Mouse (Mus musculus): ENCODE measurements around the gene Vti1a. TPM values are rescaled to one million over a fixed set of nuclear protein-coding genes. Genes with fewer than 3 reads are reported as not detected.

Gene Vti1a
- polyA plus RNA-seq (2016; fragmentation: Nextera tagmentation; extraction: Ambion mirVana): 23.9 and 24.5 TPM in 2 replicates

DNA sequence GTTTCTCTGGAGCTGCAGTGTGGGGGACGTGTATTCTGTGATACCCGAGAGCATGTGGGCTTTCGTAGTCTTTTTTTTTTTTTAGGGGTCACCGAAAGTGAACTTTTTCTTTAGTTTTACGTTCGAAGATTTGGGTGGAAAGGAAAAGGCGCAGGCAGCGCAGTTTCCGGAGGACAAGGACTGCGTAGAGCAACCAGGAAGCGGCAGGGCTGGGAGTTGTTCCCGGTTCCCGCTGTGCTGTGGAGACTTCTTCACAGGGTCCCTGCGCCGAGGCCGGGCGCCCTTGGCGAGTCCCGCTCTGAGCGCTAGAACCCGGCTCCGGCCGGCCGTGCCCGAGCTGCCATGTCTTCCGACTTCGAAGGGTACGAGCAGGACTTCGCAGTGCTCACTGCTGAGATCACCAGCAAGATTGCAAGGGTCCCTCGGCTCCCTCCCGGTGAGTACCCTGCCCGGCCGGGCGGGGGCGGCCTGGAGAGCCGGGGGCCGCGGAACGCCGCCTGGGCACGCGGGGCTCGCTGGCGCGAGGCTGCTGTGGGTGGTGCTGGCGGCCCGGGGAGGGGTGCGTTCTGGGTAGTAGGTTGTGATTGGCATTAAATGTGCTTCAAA is at the start of gene Vti1a:
Gene Vti1a (plus strand): TSS at position 187 of the 606 bp plus-strand sequence.
- WGBS (ENCODE audit: insufficient replicate concordance): under 1% methylated on average over 48 of the region's 48 CpGs
- Histone ChIP-seq H3K4me1 (peaks cover 52% of the 10 kb centered on the region), H3K27ac (peak within 1 kb of the TSS; percentile 93), H3K9ac (peak within 1 kb of the TSS; percentile 87), H3K4me2 (peak within 1 kb of the TSS; percentile 90), H3K9me3 (replicated peaks) (no peaks in the 10 kb centered on the region), H3K4me3 (peak within 1 kb of the TSS; percentile 82), H3K27me3 (replicated peaks) (no peaks in the 10 kb centered on the region), H3K36me3 (peaks cover 24% of the 10 kb centered on the region)
- ATAC-seq: peak; percentile 93

DNA sequence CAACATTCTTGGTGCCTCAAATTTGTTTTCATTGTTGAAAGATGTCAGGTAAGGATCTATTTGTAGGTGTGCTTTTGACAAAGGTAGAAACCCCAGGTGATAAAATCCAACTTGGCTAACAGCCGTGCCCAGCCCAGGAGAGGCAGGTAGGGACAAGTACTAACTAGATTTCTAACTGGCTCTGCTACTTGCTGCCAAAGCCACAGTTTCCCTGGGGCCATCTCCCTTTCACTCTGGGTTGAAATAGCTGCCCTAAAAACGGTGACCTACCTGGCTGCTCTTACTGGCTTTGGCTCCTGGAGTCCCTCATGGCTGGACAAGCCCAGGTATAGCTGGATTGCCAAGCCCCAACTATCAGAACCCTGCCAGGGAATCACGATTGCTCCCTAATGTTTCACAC is 49.3 kb upstream of the Vti1a start:
- Histone ChIP-seq H3K9ac (no peak overlapping the region), H3K4me2 (no peak overlapping the region), H3K27ac (no peak overlapping the region), H3K4me1 (peaks cover 69% of the 10 kb centered on the region), H3K4me3 (no peak overlapping the region), H3K36me3 (peaks cover 49% of the 10 kb centered on the region), H3K27me3 (replicated peaks) (no peaks in the 10 kb centered on the region), H3K9me3 (replicated peaks) (no peaks in the 10 kb centered on the region)
- ATAC-seq: no peak
- 80% methylated on average over 3 of the region's 3 CpGs for WGBS (ENCODE audit: insufficient replicate concordance)

DNA sequence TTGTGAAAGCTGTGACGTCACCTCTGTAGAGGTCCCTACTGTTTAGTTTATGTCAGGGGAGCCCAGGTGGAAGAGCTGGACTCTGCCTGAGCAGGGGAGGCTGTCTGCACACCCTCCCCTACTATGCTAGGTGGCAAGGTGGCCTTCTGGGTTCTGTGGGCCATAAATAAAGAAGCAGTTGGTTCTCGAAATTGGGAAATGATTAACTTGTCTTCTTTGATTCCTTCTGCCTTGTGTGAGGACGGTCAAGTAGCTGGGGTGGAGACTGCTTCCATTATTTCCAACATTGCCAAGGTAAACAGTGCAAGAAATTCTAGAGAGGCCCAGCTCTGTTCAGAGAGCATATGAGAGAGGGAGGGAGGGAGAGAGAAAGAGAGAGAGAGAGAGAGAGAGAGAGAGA is 47.9 kb upstream of the Vti1a start:
- H3K4me2 ChIP-seq: no peak overlapping the region
- H3K27ac ChIP-seq: peak overlapping the region; percentile 74; the same call in 1 of the 2 replicates
- ATAC-seq: no peak

DNA sequence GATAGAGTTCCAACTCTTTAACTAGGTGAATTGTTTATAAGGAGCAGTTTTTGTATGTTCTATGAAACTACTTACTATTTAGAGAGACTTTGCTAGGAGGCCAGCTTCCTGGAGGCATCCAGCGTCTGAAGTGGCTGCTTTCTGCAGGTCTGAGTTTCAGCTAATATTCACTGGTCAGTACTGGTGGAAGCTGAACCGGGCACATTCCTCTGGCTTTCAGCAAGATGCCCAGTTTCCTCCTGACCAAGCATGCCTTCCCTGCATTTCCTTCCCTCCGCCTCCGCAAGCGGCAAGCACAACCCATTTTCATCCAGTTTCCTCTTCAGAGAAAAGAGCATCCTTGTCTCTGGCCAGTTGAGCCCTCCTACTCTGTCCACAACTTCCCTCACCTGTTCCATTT is 47.0 kb upstream of the Vti1a start:
- no peak for ATAC-seq
- H3K4me1 ChIP-seq: peaks cover 80% of the 10 kb centered on the region
- H3K4me2 ChIP-seq: no peak overlapping the region
- H3K27me3 ChIP-seq (replicated peaks): no peaks in the 10 kb centered on the region
- H3K9ac ChIP-seq: no peak overlapping the region
- H3K9me3 ChIP-seq (replicated peaks): no peaks in the 10 kb centered on the region
- H3K36me3 ChIP-seq: peaks cover 60% of the 10 kb centered on the region
- no peak overlapping the region for H3K4me3 ChIP-seq
- 76% methylated on average over 5 of the region's 5 CpGs for WGBS (ENCODE audit: insufficient replicate concordance)
- peak overlapping the region; percentile 74 for H3K27ac ChIP-seq

More for the DNA sequence above, 47.9 kb upstream of the Vti1a start:
- Histone ChIP-seq H3K36me3 (peaks cover 53% of the 10 kb centered on the region), H3K27me3 (replicated peaks) (no peaks in the 10 kb centered on the region), H3K4me3 (no peak overlapping the region), H3K9me3 (replicated peaks) (no peaks in the 10 kb centered on the region), H3K4me1 (peaks cover 75% of the 10 kb centered on the region), H3K9ac (no peak overlapping the region)
- 59% methylated on average over 3 of the region's 3 CpGs for WGBS (ENCODE audit: insufficient replicate concordance)

DNA sequence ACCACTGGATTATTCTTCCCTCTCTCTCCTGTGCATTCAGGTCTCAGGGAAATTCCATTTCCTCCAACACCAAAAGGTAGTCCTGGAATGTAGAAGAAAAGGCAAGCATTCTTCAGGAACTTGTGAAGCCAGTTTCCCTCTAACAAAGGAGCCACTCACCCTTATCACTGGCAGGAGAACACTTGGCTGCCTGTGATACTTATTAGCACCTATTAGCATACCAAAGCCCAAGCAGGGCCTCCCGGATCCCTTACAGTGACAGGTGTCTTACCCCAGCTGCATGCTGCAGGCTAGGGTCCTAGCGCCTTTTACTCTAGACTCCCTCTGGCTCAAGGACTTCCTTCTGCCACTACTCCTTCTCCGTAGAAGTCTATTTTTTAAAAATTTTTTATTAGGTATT is 44.6 kb upstream of the Vti1a start:
- Histone ChIP-seq H3K9ac (no peak overlapping the region), H3K27me3 (replicated peaks) (no peaks in the 10 kb centered on the region), H3K4me3 (no peak overlapping the region), H3K9me3 (replicated peaks) (no peaks in the 10 kb centered on the region), H3K4me2 (0 out of 2 replicates have a peak overlapping the region, but pooled peaks have one; percentile 1), H3K27ac (peak overlapping the region; percentile 74), H3K36me3 (peaks cover 67% of the 10 kb centered on the region), H3K4me1 (peaks cover 91% of the 10 kb centered on the region)
- peak; percentile 68 for ATAC-seq
- 35% methylated on average over 3 of the region's 3 CpGs for WGBS (ENCODE audit: insufficient replicate concordance)

DNA sequence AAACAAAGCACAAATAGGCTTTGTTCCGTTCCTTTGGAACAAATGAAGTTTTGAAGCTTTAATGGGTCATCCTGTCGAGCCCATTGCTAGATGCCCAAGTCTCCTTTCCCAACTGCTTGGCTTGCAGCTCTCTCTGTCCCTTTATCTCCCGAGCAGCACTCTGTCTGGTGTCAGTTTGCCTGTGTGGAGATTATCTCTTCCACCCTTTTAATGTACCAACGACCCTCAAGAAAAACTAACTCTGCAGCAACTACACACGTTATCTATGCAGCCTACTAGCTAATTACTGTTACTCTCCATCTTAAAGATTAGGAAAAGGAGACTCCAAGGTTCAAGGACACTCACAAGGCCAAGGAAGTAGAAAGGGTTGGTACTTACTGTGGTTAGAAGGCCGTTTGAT is 42.8 kb upstream of the Vti1a start:
- Histone ChIP-seq H3K36me3 (peaks cover 73% of the 10 kb centered on the region), H3K9me3 (replicated peaks) (no peaks in the 10 kb centered on the region), H3K27me3 (replicated peaks) (no peaks in the 10 kb centered on the region), H3K4me3 (no peak overlapping the region), H3K4me2 (peak overlapping the region; percentile 33), H3K9ac (0 out of 2 replicates have a peak overlapping the region, but pooled peaks have one; percentile 19), H3K4me1 (peaks cover 76% of the 10 kb centered on the region), H3K27ac (peak overlapping the region; percentile 87)
- whole genome bisulfite sequencing (ENCODE audit: insufficient replicate concordance): 21% methylated on average over 6 of the region's 6 CpGs
- ATAC-seq: peak; percentile 85

DNA sequence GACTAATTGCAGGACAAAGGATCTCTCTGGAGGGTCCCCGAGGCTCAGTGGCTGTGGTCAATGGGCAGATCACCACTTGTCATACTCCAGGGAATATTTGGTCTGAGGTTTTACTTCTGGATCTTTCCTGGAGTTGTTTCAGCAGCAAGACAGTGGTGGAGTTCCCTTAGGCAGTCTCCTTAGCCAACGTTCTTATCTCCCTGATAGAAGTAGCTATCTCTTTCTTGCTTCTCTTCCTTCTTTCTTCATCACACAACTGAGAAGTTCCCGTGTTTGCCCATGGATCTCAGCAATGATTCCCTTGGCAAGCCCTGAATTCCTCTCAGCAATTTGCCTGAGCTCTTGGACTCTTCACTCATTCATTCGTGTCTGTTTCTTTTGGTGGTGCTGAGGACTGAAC is 40.0 kb upstream of the Vti1a start:
- no peak overlapping the region for H3K4me3 ChIP-seq
- peaks cover 72% of the 10 kb centered on the region for H3K36me3 ChIP-seq
- ATAC-seq: no peak
- H3K27ac ChIP-seq: peak overlapping the region; percentile 3; the same call in 1 of the 2 replicates
- H3K27me3 ChIP-seq (replicated peaks): no peaks in the 10 kb centered on the region
- no peaks in the 10 kb centered on the region for H3K9me3 ChIP-seq (replicated peaks)
- 52% methylated on average over 4 of the region's 4 CpGs for WGBS (ENCODE audit: insufficient replicate concordance)
- peaks cover 50% of the 10 kb centered on the region for H3K4me1 ChIP-seq
- H3K4me2 ChIP-seq: no peak overlapping the region
- no peak overlapping the region for H3K9ac ChIP-seq

DNA sequence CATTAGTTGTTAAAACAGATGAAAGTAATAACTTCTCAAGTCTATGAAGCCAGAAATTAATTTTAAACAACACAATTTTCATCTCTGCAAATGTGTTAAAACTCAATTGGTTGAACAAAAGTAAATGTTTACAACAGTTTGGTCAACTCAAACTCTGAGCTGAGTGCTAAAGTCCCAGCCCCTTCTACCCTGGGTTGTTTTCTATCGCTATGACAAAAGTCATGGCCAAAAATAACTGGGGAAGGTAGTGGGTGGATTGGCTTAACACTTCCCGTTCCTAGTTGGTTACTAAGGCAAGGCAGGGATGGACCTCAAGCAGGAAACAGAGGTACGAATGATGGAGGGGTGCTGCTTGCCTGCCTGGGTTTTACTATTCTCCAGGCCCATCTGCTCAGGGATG is 39.3 kb upstream of the Vti1a start:
- Histone ChIP-seq H3K9ac (no peak overlapping the region), H3K36me3 (peaks cover 73% of the 10 kb centered on the region), H3K9me3 (replicated peaks) (no peaks in the 10 kb centered on the region), H3K27ac (no peak overlapping the region), H3K4me2 (no peak overlapping the region), H3K27me3 (replicated peaks) (no peaks in the 10 kb centered on the region), H3K4me1 (peaks cover 43% of the 10 kb centered on the region), H3K4me3 (no peak overlapping the region)
- ATAC-seq: no peak
- WGBS (ENCODE audit: insufficient replicate concordance): 70% methylated on average over 3 of the region's 3 CpGs

DNA sequence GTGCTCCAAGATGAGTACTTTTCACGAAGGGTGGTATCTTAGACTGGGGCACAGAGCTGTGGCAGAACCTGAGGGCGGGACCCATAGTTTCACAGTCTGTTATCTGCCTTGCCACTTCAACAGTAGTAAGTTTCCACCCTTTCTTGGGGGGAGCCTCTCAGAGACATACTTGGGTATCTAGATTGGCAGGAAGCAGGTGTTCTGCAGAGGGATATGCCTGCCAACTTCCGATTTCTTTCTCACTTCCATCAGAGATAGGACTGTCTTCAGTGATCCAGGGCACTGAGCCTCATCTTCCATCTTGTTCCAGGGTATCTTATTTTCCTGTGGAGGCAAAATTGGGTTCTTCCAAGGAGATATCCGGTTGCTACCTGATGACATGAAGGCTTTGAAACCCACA is 32.0 kb upstream of the Vti1a start:
- H3K9ac ChIP-seq: peak overlapping the region; percentile 61; the same call in 1 of the 2 replicates
- H3K9me3 ChIP-seq (replicated peaks): no peaks in the 10 kb centered on the region
- peak; percentile 100 for ATAC-seq
- H3K27ac ChIP-seq: peak overlapping the region; percentile 94
- peak overlapping the region; percentile 42 for H3K4me3 ChIP-seq
- 27% methylated on average over 4 of the region's 4 CpGs for WGBS (ENCODE audit: insufficient replicate concordance)
- H3K36me3 ChIP-seq: peaks cover 94% of the 10 kb centered on the region
- H3K4me1 ChIP-seq: peaks cover 42% of the 10 kb centered on the region
- H3K27me3 ChIP-seq (replicated peaks): no peaks in the 10 kb centered on the region
- H3K4me2 ChIP-seq: peak overlapping the region; percentile 65

DNA sequence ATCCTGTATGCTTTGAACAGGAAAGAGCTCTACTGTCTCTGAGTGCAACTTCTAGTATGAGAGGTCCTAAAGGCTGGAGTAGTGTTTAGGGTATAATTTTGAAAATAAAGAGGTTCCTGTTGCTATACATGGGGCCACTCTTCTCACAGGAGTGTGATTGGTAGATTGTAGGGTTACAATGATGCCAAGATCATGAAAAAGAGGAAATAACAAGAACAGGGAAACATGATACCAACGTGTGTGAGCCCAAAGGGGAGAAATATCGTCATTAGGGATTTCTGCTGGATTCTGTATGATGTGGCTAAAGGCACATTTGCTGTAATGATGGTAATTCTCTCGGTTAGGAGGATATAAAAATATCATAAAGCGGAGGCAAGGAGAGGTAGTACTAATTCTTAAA is 30.1 kb upstream of the Vti1a start:
- no peaks in the 10 kb centered on the region for H3K9me3 ChIP-seq (replicated peaks)
- H3K4me2 ChIP-seq: peak overlapping the region; percentile 65
- 82% methylated on average over 4 of the region's 4 CpGs for WGBS (ENCODE audit: insufficient replicate concordance)
- peak overlapping the region; percentile 66; the same call in 1 of the 2 replicates for H3K27ac ChIP-seq
- H3K36me3 ChIP-seq: peaks cover 95% of the 10 kb centered on the region
- no peak overlapping the region for H3K4me3 ChIP-seq
- peaks cover 56% of the 10 kb centered on the region for H3K4me1 ChIP-seq
- H3K9ac ChIP-seq: no peak overlapping the region
- no peak for ATAC-seq
- no peaks in the 10 kb centered on the region for H3K27me3 ChIP-seq (replicated peaks)

DNA sequence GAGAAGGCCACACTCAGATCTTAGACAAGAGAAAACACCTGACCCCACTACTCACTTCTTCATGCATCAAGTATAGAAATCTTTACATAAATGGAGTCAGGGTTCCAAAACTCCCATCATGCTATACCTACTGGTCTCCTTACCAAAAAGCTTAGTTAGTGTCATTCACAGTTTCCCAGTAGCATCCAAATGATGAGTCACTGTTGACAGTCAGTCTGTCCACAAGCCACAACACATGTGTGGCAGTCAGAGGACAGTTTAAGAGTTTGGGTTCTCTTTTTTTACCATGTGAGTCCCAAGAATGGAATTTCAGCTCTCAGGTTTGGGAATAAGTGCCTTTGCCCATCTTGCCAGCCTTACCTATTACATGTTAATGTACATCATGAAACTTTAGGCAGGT is 27.1 kb upstream of the Vti1a start:
- Histone ChIP-seq H3K27me3 (replicated peaks) (no peaks in the 10 kb centered on the region), H3K27ac (0 out of 2 replicates have a peak overlapping the region, but pooled peaks have one; percentile 33), H3K9ac (no peak overlapping the region), H3K4me2 (no peak overlapping the region), H3K4me3 (no peak overlapping the region), H3K9me3 (replicated peaks) (no peaks in the 10 kb centered on the region), H3K36me3 (peaks cover 97% of the 10 kb centered on the region), H3K4me1 (peaks cover 63% of the 10 kb centered on the region)
- ATAC-seq: no peak

DNA sequence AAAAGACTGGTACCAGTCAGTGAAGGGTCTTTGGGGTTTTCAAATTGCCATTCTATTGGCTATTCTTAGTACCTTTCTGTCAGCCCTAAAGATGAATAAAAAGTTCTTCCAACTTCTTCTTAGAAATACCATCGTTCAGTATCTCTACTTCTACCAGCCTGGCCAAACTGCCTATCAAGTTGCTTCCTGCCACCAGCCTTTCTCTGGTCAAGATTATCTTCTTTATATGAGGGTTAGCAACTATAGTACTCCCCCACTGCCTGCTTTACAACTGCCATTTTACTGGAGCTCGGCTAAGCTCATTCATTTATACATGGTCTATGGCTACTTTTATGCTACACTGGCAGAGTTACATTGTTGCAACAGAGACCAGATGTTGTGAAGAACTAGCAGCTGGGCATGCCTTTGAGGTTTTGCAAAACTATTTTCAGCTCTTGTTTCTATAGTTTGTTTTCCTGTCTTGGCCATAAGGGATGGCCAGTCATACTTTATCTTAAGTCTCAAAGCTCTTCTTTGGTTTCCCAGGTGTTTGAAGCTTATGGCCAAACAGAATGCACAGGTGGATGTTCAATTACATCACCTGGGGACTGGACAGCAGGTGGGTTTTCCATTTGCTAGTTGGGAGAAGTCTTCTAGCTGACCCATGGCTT is 25.3 kb upstream of the Vti1a start:
- Histone ChIP-seq H3K4me3 (no peak overlapping the region), H3K27ac (peak overlapping the region; percentile 58), H3K36me3 (peaks cover 98% of the 10 kb centered on the region), H3K4me2 (no peak overlapping the region), H3K4me1 (peaks cover 63% of the 10 kb centered on the region), H3K9ac (no peak overlapping the region), H3K27me3 (replicated peaks) (no peaks in the 10 kb centered on the region), H3K9me3 (replicated peaks) (no peaks in the 10 kb centered on the region)
- no peak for ATAC-seq
- 39% methylated on average over 2 of the region's 2 CpGs for WGBS (ENCODE audit: insufficient replicate concordance)
